Mouse (Mus musculus) olfactory bulb, adult 2 months (tissue): ENCODE data around the gene Psrc1.

ENCODE experiments used
- CTCF ChIP-seq: fragments of 200-500 bp; IDR thresholded peaks from 2 replicates; pipeline ENCODE4 v1.5.1; 2012; ENCODE audit warnings: low read depth, mild to moderate bottlenecking, low read length, moderate library complexity; ENCODE audit not compliant: insufficient read depth
- POLR2A ChIP-seq: fragments of 200-500 bp; IDR thresholded peaks from 2 replicates; pipeline ENCODE4 v1.6.1; 2012; ENCODE audit warnings: mild to moderate bottlenecking, low read depth, low read length, moderate library complexity; ENCODE audit not compliant: insufficient read depth

DNA sequence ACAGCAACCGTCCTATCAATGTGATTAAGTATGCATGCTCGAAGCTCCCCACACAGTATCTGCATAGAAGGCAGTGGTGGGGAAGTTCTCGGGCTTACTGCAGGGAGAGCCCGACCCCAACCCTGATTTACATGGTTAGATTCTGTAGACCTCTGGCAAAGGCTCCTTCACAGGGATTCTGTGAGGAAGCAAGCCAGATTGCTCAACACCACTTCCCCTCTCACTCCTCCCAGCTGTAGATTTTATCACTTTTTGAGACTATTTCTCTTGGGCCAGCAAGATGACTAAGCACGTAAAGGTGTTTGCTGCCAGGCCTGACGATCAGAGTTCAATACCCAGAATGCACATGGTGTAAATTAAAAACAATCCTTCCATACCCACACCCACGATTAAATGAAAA, 37.8 kb upstream of the Psrc1 start:
- no peak for TF ChIP-seq POLR2A
- no peak for TF ChIP-seq CTCF
